Mouse (Mus musculus) ovary, postnatal 14 days (tissue): Measurements from ENCODE around the gene Jade1.

Experiments
- DNase-seq: peaks from one replicate; pipeline ENCODE4 v3.0.0; 2022; ENCODE audit warnings: low spot score

Jade1 gene

GRCm38 (mm10) chr3:41555491-41556381 lies at the start of gene Jade1:
TSS of gene Jade1 (plus strand) at chr3:41555731.
- no peak for DNase-seq

- DNase-seq, result no peak
Observed at GRCm38 (mm10) chr3:41509441-41509840, 46.1 kb upstream of the Jade1 start.

- DNase-seq, result no peak
Observed at GRCm38 (mm10) chr3:41510191-41510590, 45.3 kb upstream of the Jade1 start.

GRCm38 (mm10) chr3:41510750-41511149 lies 44.8 kb upstream of the Jade1 start:
- DNase-seq, result no peak

- DNase-seq, result no peak
Observed at GRCm38 (mm10) chr3:41514003-41514402, 41.5 kb upstream of the Jade1 start.

GRCm38 (mm10) chr3:41514683-41515305 lies 40.7 kb upstream of the Jade1 start:
- DNase-seq, result no peak

GRCm38 (mm10) chr3:41516961-41517518 lies 38.5 kb upstream of the Jade1 start:
- no peak for DNase-seq

- no peak for DNase-seq
Observed at GRCm38 (mm10) chr3:41520925-41521324, 34.6 kb upstream of the Jade1 start.

GRCm38 (mm10) chr3:41521733-41522132 lies 33.8 kb upstream of the Jade1 start:
- no peak for DNase-seq

GRCm38 (mm10) chr3:41522226-41523005 lies 33.1 kb upstream of the Jade1 start:
- no peak for DNase-seq

- no peak for DNase-seq
Observed at GRCm38 (mm10) chr3:41523006-41523375, 32.5 kb upstream of the Jade1 start.

- DNase-seq, result no peak
Observed at GRCm38 (mm10) chr3:41523460-41523859, 32.1 kb upstream of the Jade1 start.

- DNase-seq, result no peak
Observed at GRCm38 (mm10) chr3:41528291-41528969, 27.1 kb upstream of the Jade1 start.

- no peak for DNase-seq
Observed at GRCm38 (mm10) chr3:41530156-41530555, 25.4 kb upstream of the Jade1 start.

- DNase-seq, result no peak
Observed at GRCm38 (mm10) chr3:41531541-41531940, 24.0 kb upstream of the Jade1 start.

- no peak for DNase-seq
Observed at GRCm38 (mm10) chr3:41532109-41532508, 23.4 kb upstream of the Jade1 start.

- DNase-seq, result no peak
Observed at GRCm38 (mm10) chr3:41533660-41534059, 21.9 kb upstream of the Jade1 start.

- DNase-seq, result no peak
Observed at GRCm38 (mm10) chr3:41537957-41538356, 17.6 kb upstream of the Jade1 start.

GRCm38 (mm10) chr3:41541313-41541712 lies 14.2 kb upstream of the Jade1 start:
- DNase-seq, result no peak

GRCm38 (mm10) chr3:41544451-41544850 lies 11.1 kb upstream of the Jade1 start:
- no peak for DNase-seq

- DNase-seq, result no peak
Observed at GRCm38 (mm10) chr3:41547289-41547688, 8.2 kb upstream of the Jade1 start.

GRCm38 (mm10) chr3:41548238-41548637 lies 7.3 kb upstream of the Jade1 start:
- DNase-seq, result no peak
